Mouse (Mus musculus): ENCODE measurements around the gene Ybx2.
"Not testable (repeated sequence)": the region's sequence is repeated elsewhere in the genome, so short reads cannot be mapped to it uniquely, and the experiment has no call there.

Gene Ybx2

GRCm38 (mm10) chr11:69914917-69915430 lies 20.6 kb upstream of the Ybx2 start:
- DNase-seq (ENCODE audit: low read depth): no peak

- peak; percentile 48 for DNase-seq (ENCODE audit: low read depth)
Measured at GRCm38 (mm10) chr11:69915667-69916627, 19.6 kb upstream of the Ybx2 start.

- not testable (repeated sequence) for DNase-seq (ENCODE audit: low read depth)
Measured at GRCm38 (mm10) chr11:69916652-69917378, 18.8 kb upstream of the Ybx2 start.

- no peak for DNase-seq (ENCODE audit: low read depth)
Measured at GRCm38 (mm10) chr11:69917379-69917948, 18.1 kb upstream of the Ybx2 start.

- DNase-seq (ENCODE audit: low read depth): no peak
Measured at GRCm38 (mm10) chr11:69918118-69918517, 17.5 kb upstream of the Ybx2 start.

- DNase-seq (ENCODE audit: low read depth): no peak
Measured at GRCm38 (mm10) chr11:69919053-69919452, 16.5 kb upstream of the Ybx2 start.

- DNase-seq (ENCODE audit: low read depth): peak; percentile 95
Measured at GRCm38 (mm10) chr11:69919661-69920265, 15.8 kb upstream of the Ybx2 start.

- peak; percentile 70 for DNase-seq (ENCODE audit: low read depth)
Measured at GRCm38 (mm10) chr11:69920266-69921031, 15.1 kb upstream of the Ybx2 start.

- DNase-seq (ENCODE audit: low read depth): peak; percentile 100
Measured at GRCm38 (mm10) chr11:69921114-69922011, 14.2 kb upstream of the Ybx2 start, which contains the start of gene Eif5a. Gene Eif5a (minus strand): TSS chr11:69921958.

- peak; percentile 64 for DNase-seq (ENCODE audit: low read depth)
Measured at GRCm38 (mm10) chr11:69922012-69922756, 13.4 kb upstream of the Ybx2 start.

GRCm38 (mm10) chr11:69922796-69923195 lies 12.8 kb upstream of the Ybx2 start:
- no peak for DNase-seq (ENCODE audit: low read depth)

- no peak for DNase-seq (ENCODE audit: low read depth)
Measured at GRCm38 (mm10) chr11:69927501-69927900, 8.1 kb upstream of the Ybx2 start.

- DNase-seq (ENCODE audit: low read depth): no peak
Measured at GRCm38 (mm10) chr11:69929712-69930111, 5.9 kb upstream of the Ybx2 start.

GRCm38 (mm10) chr11:69930176-69930575 lies 5.4 kb upstream of the Ybx2 start:
- not testable (repeated sequence) for DNase-seq (ENCODE audit: low read depth)

GRCm38 (mm10) chr11:69930967-69931537 lies 4.5 kb upstream of the Ybx2 start:
- no peak for DNase-seq (ENCODE audit: low read depth)

- DNase-seq (ENCODE audit: low read depth): no peak
Measured at GRCm38 (mm10) chr11:69931769-69932168, 3.8 kb upstream of the Ybx2 start.

GRCm38 (mm10) chr11:69932254-69932653 lies 3.3 kb upstream of the Ybx2 start:
- DNase-seq (ENCODE audit: low read depth): no peak

GRCm38 (mm10) chr11:69933066-69933465 lies 2.5 kb upstream of the Ybx2 start:
- no peak for DNase-seq (ENCODE audit: low read depth)

- peak; percentile 95 for DNase-seq (ENCODE audit: low read depth)
Measured at GRCm38 (mm10) chr11:69934169-69934568, 1.4 kb upstream of the Ybx2 start.

Data from induced T-regulatory cell, adult 2 months (primary cell).